Mouse (Mus musculus) fat pad, adult 2 months (tissue): Measurements from ENCODE around the gene Rhebl1.

Experiments used
- DNase-seq: peaks from one replicate; pipeline ENCODE4 v3.0.0-alpha.2; 2011; ENCODE audit warnings: low read depth, low spot score; ENCODE audit errors: extremely low read depth

Gene Rhebl1

GRCm38 (mm10) chr15:98871916-98872888 is 22.1 kb downstream of the Rhebl1 start:
- DNase-seq = peak; percentile 54

DNA sequence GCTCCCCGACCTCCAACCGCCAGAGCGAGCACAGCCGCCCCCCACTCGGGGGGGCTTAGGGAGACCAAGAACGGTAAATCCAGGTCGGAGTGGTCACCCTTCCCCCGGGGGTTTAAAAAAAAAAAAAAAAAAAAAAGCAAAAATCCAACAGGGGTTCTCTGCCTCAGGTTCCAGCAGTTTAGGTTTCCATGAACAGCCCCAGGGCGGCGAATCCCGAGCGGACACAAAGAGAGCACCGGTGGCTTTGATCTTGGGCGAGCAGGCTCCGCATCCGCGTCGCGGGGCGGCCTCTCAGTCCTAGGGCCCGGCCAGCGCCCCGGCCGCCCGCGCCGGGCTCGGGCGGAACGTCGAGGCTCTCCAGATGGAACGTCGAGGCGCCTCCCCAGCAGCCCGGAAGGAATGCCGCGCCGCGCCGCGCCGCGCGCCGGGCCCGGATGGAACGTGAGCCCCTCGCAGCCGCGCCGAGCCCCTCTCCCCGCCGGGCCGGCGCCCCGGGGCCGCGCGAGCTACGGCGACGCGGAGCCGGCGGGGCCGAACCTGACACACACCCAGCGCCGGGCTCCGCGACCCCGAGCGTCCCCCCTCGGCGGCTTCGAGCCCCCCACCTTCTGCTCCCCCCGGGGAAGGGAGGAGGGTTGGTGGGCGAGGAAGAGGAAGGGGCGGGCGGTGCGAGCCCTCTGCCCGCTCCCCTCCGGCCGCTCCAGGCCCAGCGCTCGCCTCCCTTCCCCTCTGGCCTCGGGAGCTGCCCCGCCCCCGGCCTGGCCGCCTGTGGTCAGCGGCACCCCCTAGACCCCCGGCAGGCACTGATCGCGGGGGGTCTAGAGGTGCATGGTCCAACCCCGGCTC is 23.0 kb downstream of the Rhebl1 start, which contains the start of gene Kmt2d:
Kmt2d (minus strand) TSS at position 135 of the 846 bp plus-strand sequence.
- DNase-seq = no peak

DNA sequence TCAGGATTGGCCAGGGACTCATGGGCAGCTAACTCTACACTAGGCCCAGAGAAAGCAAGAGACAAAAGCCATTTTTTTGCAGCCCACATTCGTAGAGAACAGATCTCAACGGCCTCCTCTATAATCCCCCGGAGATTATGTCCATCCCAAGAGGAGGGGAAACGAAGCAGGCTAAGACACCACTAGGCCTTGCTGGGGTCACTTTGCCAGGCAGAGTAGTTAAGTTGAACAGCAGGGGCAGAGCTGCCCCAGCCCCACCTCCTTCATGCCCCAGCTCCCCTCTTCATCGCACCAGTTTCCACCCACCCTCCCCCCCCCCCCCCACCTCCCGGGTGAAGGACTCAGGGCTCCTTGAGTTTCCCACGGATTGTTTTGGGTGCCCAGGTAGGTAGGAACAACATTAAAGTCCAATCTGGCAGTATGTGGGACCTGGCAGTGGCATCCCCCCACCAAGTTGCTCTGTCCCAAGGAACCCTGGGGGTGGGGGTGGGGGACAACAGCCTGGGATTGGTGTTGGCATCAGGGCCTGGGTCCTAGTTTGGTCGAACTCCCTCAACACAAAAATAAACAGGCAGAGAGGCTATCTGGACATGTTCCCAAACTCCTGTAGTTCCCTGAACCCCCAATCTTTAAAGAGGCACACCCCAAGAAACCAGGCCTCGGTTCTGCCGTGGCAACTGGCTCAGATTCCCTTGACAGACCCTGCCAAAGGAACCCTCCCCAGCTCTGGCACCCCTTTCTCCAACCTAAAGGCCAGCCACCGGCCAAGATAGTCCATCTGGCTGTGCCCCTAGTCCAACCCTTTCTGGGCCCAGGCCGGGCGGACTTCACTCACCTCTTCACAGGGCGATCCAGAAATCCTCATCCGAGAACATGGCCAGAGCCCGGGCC is 23.9 kb downstream of the Rhebl1 start:
- DNase-seq = no peak

DNA sequence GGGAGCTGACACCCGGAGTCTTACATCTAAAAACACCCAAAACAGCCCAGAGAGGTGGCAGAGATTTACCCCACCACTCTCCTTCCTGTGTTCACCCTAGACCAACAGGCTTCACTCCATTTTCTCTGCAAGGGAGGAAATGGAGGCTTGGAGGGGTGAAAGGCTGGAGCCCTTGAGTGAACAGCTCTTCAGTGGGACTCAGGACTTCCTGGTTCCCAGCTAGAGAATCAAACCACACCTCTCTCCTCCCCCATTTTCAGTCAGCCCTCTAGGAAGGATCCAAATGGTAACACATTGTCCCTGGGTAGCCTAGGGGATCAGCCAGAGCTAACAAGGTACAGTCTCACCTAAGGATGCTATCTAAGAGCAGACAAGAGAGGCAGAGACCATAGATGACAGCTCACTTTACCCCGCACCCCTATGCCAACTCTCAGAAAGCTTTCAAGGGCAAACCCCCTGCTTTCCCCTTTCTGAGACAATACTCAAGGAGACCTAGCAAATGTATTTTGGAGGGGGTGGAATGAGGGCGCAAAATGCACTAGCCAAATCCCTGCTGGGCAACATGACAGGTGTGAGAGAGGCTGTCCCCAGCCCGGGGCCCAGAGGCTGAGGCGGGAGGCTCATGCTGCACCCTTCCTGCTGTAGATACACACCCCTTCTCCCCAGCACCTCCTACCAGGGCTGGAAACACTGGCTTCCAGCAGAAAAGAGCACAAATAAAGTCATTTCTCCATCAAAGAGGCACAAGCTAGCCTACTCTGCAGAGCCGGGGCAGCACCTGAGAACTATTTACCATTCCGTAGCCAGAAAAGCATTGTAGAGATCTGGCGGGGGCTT is 24.8 kb downstream of the Rhebl1 start:
- DNase-seq = no peak

- no peak for DNase-seq
These were observed 25.8 kb downstream of the Rhebl1 start for GRCm38 (mm10) chr15:98868346-98869063.

GRCm38 (mm10) chr15:98867321-98867720 is 27.0 kb downstream of the Rhebl1 start:
- DNase-seq = no peak

GRCm38 (mm10) chr15:98866501-98866900 is 27.8 kb downstream of the Rhebl1 start:
- no peak for DNase-seq

DNA sequence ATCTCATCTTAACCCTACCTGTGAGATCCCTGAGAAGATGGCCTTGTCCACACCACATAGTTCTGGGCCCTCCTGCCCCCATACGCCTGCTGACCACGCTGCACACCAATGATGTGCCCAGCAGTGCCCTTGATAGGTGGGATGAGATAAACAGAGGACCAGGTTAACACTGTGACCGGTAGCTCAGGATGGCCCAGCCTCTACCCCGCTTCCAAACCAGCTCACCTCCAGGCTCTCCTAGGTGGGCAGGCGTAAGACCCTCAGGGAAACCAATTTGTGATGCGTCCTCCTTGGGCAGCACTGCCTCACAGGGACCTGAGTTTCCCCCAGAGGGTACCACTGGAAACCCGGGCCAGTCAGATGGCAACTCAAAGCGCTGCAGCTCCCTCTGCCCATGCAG is 28.6 kb downstream of the Rhebl1 start:
- no peak for DNase-seq

DNA sequence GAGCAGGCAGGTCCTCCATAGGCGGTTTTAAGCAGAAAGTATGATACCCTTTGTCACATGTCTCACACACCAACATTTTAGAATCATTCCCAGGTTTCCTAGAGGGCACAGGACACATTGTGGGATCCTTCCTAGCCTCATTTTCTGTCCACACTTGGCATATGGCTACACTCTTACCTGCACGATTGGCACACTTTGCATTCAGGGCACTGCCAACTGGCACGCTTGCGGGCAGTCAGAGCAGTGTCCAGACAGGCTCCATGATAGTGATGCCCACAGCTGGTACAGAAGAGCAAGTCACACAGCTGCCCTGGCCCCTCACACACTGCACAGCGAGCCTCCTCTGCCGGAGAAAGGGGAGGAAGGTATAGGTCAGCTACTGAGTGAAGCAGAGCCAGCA is 29.4 kb downstream of the Rhebl1 start:
- DNase-seq = no peak

GRCm38 (mm10) chr15:98863451-98863958 is 30.8 kb downstream of the Rhebl1 start:
- DNase-seq = no peak

DNA sequence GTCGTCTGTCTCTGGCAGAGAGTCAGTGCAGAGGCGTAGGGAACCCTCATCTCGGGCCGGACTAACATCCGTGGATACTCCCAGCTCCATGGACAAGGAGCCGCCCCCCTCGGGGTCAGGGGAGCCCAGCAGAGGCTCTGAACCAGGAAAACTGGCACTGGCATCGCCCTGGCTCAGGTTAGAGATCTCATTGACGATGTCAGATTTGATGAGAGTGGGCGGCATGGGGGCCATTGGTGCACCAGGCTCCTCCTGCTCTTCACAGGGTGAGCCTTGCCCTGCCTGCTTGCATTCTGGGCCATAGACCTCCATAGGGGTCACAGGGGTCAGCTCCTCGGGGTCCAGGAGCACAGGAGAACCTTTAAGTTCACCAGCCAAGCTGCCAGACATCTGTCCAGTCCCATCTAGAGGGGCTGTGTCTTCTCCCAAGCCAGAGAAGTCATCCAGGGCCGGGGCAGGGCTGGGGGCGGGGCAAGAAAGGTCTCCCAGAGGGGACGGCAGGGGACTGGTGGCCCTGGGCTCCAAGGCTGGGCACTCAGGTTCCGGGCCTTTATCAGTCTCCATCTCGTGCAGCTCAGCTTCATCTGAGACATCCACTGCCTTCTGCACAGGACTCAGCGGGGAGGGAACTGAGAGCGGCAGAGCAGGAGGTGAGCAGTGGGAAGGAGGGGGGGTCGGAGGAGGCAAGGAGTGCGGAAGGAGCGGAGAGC is 32.5 kb downstream of the Rhebl1 start:
- DNase-seq = no peak

- DNase-seq = no peak
These were observed 33.4 kb downstream of the Rhebl1 start for GRCm38 (mm10) chr15:98860921-98861320.

DNA sequence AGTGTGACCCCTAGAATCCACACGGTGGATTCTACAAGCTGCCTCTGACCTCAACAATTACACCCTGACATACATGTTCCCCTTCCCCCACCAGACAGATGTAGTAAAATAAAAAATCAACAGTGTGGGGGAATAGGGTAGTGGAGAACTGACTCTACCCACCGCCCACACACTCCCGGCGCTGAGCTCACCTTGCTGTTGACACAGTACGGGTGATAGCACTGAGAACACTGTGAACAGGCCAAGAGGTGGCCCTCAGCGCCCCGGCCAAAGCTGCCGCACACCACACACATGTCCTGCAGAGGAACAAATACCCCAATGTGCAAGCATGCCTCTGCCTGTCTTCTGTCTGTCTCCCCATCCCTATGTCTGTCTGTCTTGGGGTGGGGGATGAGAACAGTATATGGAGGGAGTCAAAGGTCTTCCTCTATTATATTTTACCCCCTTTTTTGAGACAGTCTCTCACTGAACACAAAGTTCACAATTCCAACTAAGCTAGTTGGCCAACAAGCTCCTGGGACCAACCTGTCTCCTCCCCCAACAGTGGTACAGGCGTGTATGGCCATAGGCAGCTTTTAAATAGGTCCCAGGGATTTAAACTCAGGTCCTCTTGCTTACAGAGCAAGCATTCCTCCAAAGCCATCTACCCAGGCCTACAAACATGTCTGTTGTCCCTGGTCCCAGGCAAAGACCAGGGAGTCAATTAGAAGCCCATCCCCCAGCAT is 34.9 kb downstream of the Rhebl1 start:
- no peak for DNase-seq

DNA sequence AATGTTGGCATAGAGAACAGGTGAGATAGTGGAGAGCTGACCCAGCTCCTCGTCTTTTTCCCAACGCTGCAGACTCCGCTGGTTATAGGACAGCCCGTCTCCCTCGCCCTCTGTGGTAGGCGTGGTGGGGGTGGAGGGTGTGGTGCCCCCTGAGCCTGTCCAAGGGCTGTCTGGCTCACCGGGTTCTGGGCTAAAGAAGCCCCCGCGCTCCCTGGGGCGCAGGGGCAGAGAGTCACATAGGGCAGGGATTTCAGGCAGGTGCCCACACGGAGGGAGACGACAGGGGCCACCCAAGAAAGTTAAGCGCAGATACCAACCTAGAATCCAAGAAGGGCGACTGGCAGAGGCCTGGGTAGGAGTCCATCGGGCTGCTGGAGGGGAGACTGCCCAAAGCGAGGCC is 40.1 kb downstream of the Rhebl1 start:
- DNase-seq = no peak

- DNase-seq = no peak
These were observed 41.0 kb downstream of the Rhebl1 start for GRCm38 (mm10) chr15:98853161-98853937.

- no peak for DNase-seq
These were observed 41.6 kb downstream of the Rhebl1 start for GRCm38 (mm10) chr15:98852733-98853132.

- no peak for DNase-seq
These were observed 42.3 kb downstream of the Rhebl1 start for GRCm38 (mm10) chr15:98852071-98852470.
